Mouse (Mus musculus) cerebellum, adult (tissue): ENCODE data around the gene Zdhhc14.
"Not testable (repeated sequence)": the region's sequence is repeated elsewhere in the genome, so short reads cannot be mapped to it uniquely, and the experiment has no call there.

Experiments used
- ATAC-seq: cut with Nextera tagmentation; 2 replicates; pipeline ENCODE4 v1.9.2; 2017; ENCODE audit warnings: mild to moderate bottlenecking, moderate library complexity, mixed read lengths; ENCODE audit not compliant: insufficient number of reproducible peaks, low FRiP score, low TSS enrichment

The Zdhhc14 gene

DNA sequence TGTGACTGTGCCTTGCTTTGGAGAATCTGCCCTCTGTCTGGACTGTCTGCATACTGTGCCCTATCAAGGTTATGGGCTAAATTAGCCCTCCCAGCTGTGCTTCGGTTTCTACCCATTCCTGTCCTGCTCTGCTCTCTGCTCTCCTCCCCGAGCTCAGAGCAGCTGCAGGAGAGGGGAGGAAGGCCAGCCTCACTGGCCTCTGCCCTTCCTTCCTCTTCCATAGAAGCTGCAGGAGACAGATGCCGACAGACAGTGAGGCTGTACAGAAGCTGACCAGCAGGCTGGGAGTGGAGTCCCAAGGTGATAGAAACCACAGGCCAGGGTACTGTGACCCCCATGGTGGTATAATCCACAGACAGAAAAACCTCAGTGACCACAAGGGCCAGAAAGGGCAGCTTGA is 104.1 kb downstream of the Zdhhc14 start:
- ATAC-seq: no peak

DNA sequence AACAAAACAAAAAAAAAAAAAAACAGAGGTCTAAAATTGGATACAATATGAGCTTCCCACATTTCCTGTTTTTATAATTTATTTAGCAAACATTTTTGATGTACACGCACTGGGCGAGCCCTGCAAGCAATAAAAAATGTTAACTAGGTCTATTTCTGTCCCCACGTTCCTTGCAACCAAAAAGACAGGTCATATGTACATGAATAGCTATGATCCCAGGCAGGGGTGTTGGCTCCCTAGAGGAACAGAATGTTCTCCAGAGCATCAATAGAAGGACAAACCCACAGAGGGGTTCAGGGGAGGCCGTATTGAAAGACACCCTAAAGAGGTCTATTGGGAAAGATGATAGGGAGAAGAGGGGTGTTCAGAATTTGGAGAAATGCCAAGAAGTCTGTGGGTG is 106.6 kb downstream of the Zdhhc14 start:
- no peak for ATAC-seq

DNA sequence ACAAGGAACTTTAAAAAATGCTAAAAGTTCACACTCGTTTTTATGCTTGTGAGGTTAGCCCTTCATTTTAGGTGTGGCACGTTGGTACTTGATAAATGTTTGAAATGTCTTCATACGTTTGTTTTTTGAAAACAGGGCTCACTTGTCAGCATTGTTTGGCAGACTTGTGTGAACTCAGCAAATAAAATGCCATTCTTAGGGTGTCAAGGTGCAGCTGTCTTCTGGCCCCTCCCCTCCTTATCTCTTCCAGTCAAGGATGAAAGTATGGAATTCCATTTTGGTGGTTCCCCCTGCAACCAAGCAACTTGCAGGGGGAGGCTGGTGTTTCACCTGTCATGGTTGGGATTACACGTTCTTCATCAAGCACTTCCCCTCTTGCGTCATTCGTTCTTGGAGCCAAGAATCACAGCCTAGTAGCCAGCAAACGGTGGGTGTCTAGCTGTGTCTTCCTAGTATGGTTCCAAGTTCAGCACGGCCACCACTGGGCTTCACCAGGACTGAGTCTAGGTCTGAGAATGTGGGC is 108.2 kb downstream of the Zdhhc14 start:
- no peak for ATAC-seq

GRCm38 (mm10) chr17:5601953-5602352 is 109.6 kb downstream of the Zdhhc14 start:
- no peak for ATAC-seq

- no peak for ATAC-seq
These were observed 113.8 kb downstream of the Zdhhc14 start for GRCm38 (mm10) chr17:5606151-5606591.

DNA sequence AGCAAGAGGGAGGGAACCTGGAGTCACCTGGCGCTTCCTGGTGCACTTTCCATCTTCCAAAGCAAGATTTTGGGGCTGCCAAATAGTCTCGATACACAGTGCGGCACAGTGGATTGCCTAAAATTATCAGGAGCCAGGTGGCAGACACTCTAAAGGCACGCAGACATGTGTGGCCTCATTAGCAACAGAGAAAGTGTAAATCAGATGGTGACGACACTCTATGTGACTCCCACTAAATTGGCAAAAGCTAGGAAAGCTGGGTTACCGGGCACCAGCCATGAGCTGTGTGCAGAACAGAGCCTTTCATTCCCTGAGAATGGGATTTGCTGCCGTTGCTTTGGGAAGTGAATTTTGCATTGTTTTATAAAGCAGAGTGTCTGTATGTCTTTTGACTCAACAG is 115.0 kb downstream of the Zdhhc14 start:
- peak; percentile 36; the same call in 1 of the 2 replicates for ATAC-seq

DNA sequence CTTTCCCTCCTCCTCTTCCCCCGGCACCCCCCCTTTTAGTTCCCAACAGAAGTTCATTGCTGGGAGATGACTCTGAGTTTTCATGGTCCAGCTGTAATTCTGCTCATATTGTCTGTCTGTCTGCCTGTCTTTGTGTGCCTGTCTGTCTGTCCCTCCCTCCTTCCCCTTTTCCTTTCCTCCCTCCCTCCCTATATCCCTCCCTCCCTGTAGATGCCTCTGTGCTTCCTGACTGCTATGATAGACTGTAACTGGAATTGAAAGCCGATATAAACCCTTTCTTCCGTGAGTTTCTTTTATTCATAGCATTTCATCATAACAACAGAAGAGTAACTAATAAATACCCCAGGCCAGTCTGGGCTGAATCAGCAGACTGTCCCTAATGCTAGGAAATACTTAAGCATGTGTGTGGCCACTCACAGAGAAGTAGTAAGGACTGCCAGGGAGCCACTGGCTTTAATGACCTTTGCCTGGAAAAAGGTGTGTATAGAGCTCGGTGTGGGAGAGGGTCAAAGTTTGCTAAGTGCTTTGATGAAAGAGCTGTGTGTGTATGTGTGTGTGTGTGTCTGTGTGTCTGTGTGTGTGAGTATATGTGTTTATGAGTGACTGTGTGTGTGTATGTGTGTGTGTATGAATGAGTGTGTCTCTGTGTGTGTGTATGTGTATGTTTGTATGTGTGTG is 117.7 kb downstream of the Zdhhc14 start:
- ATAC-seq: no peak

- ATAC-seq: no peak
These were observed 119.9 kb downstream of the Zdhhc14 start for GRCm38 (mm10) chr17:5612236-5612635.

DNA sequence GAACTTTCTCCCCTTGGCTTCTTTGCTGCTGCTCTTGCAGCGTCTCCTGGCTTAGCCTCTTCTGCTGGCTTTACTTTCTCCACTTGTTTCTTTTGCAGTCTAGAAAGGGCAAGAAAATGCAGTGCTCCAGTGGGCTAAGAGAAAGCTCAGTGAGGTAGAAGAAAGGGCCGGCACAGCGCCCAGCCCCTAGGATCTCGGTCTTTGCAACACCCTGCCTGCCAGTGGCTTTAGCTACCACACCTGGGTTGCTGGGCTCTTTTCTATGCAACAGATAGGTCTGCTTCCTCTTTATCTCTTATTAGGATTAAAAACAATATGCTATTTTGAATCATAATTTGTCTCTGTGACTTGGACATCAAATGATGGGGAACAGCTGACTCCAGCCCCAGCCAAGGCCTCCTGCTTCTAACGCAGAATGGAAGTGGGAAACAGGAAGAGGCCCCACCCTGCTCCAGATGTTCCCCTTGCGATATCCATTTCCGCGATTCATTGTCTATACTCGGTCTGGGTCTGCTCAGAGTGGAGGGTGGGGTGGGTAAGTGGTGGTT is 122.5 kb downstream of the Zdhhc14 start:
- ATAC-seq: no peak

- ATAC-seq: peak; percentile 62; the same call in 1 of the 2 replicates
These were observed 129.6 kb downstream of the Zdhhc14 start for GRCm38 (mm10) chr17:5621626-5622591.

DNA sequence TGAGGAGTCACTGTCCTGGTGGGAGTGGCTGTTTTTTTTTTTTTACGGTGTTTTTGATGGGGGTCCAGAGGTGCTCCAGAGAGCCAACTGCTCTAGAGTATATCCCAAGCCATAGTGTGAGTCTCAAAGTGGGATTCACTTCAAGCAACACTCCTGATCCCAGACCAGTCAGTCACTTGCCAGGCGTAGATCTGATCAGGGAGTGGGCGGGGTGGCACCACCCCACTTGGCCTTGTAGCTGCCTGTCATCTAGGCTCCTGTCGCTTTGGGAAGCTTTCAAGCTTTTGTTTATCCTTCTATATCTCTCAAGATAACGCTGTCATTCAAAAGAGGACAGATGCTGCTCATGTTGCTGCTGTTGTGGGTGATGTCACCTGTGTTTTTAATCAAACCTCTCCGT is 130.4 kb downstream of the Zdhhc14 start:
- 0 out of 2 replicates have a peak, but pooled peaks have one; percentile 8 for ATAC-seq

- no peak for ATAC-seq
These were observed 130.8 kb downstream of the Zdhhc14 start for GRCm38 (mm10) chr17:5623181-5623580.

- ATAC-seq: not testable (repeated sequence)
These were observed 132.5 kb downstream of the Zdhhc14 start for GRCm38 (mm10) chr17:5624815-5625214.

DNA sequence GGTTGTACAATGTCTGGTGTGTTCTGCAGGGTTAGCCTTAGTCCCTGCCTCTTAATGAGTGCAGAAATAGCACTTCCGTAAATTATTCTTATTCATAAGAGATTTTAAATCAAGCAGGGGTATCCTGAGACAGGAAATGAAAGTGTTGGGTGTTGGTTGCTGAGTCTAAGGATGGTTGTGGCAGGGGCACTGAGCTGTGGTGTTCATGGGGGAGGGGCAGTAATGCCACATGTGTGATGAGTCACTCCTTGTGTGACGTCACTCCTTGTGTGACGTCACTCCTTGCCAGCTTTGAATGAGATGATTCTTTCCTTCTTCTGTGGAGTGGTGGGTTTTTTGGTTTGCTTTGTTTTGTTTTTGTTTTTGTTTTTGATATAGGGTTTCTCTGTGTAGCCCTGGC is 134.0 kb downstream of the Zdhhc14 start:
- no peak for ATAC-seq

GRCm38 (mm10) chr17:5627664-5628063 is 135.3 kb downstream of the Zdhhc14 start:
- ATAC-seq: no peak

- ATAC-seq: no peak
These were observed 137.3 kb downstream of the Zdhhc14 start for GRCm38 (mm10) chr17:5629651-5630050.

DNA sequence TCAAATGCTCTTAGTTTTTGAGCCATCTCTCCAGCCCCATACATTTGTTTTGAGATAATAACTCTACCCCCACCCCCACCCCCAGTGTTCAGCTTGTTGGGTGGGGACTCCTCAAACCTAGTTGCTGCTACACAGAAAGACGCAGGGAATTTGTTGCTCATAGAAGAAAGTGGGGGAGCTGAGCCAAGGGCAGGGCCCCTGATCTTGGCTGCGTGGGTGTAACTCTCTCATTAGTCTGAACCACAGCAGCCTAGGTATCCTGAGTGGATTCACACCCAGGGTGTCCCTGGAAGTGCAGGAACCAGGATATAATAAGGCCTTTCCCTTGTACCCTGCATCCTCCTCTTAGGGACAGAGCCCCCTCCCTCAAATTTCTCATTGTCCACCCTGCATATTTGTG is 142.9 kb downstream of the Zdhhc14 start:
- ATAC-seq: no peak

DNA sequence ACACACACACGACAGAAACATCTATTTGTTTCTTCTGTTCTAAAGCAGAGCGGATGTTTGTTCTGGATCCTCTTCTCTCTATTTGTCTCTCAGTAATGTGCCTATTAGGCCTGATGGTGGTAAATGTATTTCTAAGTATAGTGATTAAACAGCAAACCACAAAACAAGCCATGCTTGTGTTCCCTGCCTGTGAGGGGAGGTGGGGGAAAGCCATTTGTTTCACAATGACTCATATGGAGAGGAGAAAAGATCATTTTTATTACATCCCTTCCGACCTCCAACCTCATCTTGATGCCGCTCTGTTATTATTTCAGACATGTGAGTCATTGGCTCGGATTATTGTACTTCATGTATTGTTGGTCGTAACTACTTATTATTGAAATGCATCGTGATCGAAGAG is 149.1 kb downstream of the Zdhhc14 start:
- ATAC-seq: no peak

DNA sequence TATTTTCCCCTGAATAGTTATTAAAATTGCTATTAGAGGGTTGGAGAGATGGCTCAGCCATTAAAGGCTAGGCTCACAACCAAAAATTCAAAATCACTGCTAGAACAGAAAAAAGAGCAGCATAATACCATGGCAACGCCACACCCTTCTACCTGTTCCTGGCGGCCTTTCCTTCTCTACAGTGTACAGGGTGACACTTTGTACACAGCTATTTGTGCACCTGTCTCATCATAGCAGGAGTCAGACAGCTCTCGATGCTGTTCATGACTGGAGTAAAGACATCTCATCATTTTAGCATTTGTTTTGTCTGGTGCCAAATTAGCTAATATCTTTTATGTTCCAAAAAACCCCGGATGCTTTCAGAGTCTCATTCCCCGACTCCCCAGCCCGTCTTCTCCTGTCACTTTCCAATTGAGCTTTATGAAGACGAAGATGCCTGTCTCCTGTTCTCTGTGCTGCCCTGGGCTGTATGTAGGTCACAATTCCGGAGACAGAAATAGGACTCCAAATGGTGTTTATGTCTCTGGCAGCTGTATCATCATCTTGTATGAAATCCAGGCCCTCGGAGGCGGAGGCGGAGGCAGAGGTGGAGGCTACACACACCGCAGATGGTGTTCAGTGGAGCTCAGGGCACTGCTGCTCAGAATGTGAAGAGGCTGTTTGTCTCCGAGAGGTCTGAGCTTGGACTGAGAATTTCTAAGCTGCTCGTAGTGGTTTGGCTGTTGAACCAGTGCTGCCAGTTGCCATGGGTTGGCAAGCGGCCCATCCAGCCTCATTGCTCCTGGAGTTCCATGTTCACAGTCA is 150.8 kb downstream of the Zdhhc14 start:
- ATAC-seq: peak; percentile 74

GRCm38 (mm10) chr17:5650124-5650523 is 157.8 kb downstream of the Zdhhc14 start:
- no peak for ATAC-seq
